Mouse (Mus musculus) neural tube, embryonic 11.5 days (tissue): ENCODE results near the gene Rpl10-ps3. TPM values are rescaled to one million over a fixed set of nuclear protein-coding genes. Genes with fewer than 3 reads are reported as not detected.

Experiments
- ATAC-seq: fragments of 200-750 bp; cut with Nextera tagmentation; 2 replicates; pipeline ENCODE4 v1.8.0; 2017; ENCODE audit warnings: moderate number of reproducible peaks, mild to moderate bottlenecking, moderate TSS enrichment, moderate library complexity; ENCODE audit not compliant: insufficient read depth, low FRiP score, low TSS enrichment
- DNase-seq: peaks from one replicate; pipeline ENCODE4 v3.0.0-alpha.2; 2015; ENCODE audit warnings: low spot score
- H3K27ac ChIP-seq: fragments of 300-500 bp; sonication (generic); 2 replicates; pipeline ENCODE4 v1.5.1; 2014; ENCODE audit warnings: low read depth, mild to moderate bottlenecking, low read length
- H3K27me3 ChIP-seq: fragments of 300-500 bp; sonication (generic); 2 replicates; pipeline ENCODE4 v1.6.1; 2014; ENCODE audit warnings: mild to moderate bottlenecking, low read length, mixed read lengths; ENCODE audit not compliant: control insufficient read depth, insufficient read depth
- H3K36me3 ChIP-seq: fragments of 300-500 bp; sonication (generic); 2 replicates; pipeline ENCODE4 v1.6.1; 2014; ENCODE audit warnings: mild to moderate bottlenecking, low read length, moderate library complexity, mixed read lengths; ENCODE audit not compliant: control insufficient read depth, insufficient read depth
- H3K4me1 ChIP-seq: fragments of 300-500 bp; sonication (generic); 2 replicates; pipeline ENCODE4 v1.6.1; 2014; ENCODE audit warnings: low read length, mixed read lengths; ENCODE audit not compliant: control insufficient read depth, insufficient read depth
- H3K4me2 ChIP-seq: fragments of 300-500 bp; sonication (generic); 2 replicates; pipeline ENCODE4 v1.6.1; 2014; ENCODE audit warnings: low read depth, mild to moderate bottlenecking, moderate library complexity
- H3K4me3 ChIP-seq: fragments of 300-500 bp; sonication (generic); 2 replicates; pipeline ENCODE4 v1.5.1; 2014; ENCODE audit warnings: low read depth, low read length
- H3K9ac ChIP-seq: fragments of 300-500 bp; sonication (generic); 2 replicates; pipeline ENCODE4 v1.6.1; 2014; ENCODE audit warnings: mild to moderate bottlenecking, low read length
- H3K9me3 ChIP-seq: fragments of 300-500 bp; sonication (generic); 2 replicates; pipeline ENCODE4 v1.6.1; 2016; ENCODE audit warnings: low read length; ENCODE audit not compliant: control insufficient read depth
- WGBS: fragments of 180-500 bp; shearing (Covaris S2); extraction: QIAGEN DNeasy Blood & Tissue Kit; methylation state at CpG from one replicate; pipeline ENCODE4 v1.1.7; 2014; 5-methylcytosine and 5-hydroxymethylcytosine counted together
- polyA plus RNA-seq: library from polyadenylated mRNA; unstranded; fragments of >200 nt; fragmentation: Nextera tagmentation; extraction: Ambion mirVana; gene quantifications from 2 replicates; pipeline ENCODE4 v1.2.1, GENCODE M21; 2014

Gene Rpl10-ps3
- polyA plus RNA-seq, result 171 and 197 TPM in 2 replicates

GRCm38 (mm10) chr9:50344868-50345267, at the start of gene Rpl10-ps3:
Gene Rpl10-ps3, minus strand, starts transcription at chr9:50344968.
- H3K27ac ChIP-seq, result no peak within 1 kb of the TSS
- DNase-seq, result no peak
- WGBS, result 96% methylated on average over 9 of the region's 13 CpGs

GRCm38 (mm10) chr9:50375598-50375997, 30.8 kb upstream of the Rpl10-ps3 start:
- DNase-seq, result no peak
- no peak for ATAC-seq
- no peaks in the 10 kb centered on the region for H3K27me3 ChIP-seq
- no peak overlapping the region for H3K9ac ChIP-seq
- H3K27ac ChIP-seq, result no peak overlapping the region
- no peak overlapping the region for H3K4me2 ChIP-seq
- no peaks in the 10 kb centered on the region for H3K9me3 ChIP-seq
- H3K4me1 ChIP-seq, result no peaks in the 10 kb centered on the region
- H3K36me3 ChIP-seq, result no peaks in the 10 kb centered on the region
- no peak overlapping the region for H3K4me3 ChIP-seq
- WGBS, result 72% methylated on average over 6 of the region's 6 CpGs

More at GRCm38 (mm10) chr9:50344868-50345267, at the start of gene Rpl10-ps3:
- Histone ChIP-seq H3K4me3 (no peak within 1 kb of the TSS), H3K4me1 (no peaks in the 10 kb centered on the region), H3K9ac (no peak within 1 kb of the TSS), H3K36me3 (no peaks in the 10 kb centered on the region), H3K27me3 (no peaks in the 10 kb centered on the region), H3K9me3 (no peaks in the 10 kb centered on the region), H3K4me2 (no peak within 1 kb of the TSS)
- ATAC-seq, result no peak

DNA sequence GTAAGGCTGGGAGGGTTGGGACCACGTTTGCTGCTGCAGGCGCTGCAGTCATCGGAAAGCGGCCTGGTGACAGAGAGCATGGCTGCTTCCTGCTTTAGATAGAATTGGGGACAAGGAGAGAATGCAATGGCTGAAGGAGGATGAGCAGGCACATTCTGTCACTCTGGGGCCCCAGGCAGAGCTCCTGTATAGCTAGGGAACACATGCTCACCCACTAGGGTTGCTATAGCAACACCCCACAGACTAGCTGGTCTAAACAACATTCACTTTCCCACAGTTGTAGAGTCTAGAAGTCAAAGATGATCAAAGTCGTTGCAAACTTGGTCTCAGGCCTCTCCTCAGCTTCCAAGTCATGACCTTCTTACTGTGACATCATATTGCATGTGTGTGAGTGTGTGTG, 29.9 kb upstream of the Rpl10-ps3 start:
- no peaks in the 10 kb centered on the region for H3K4me1 ChIP-seq
- no peak overlapping the region for H3K27ac ChIP-seq
- H3K4me2 ChIP-seq, result no peak overlapping the region
- no peak overlapping the region for H3K9ac ChIP-seq
- no peaks in the 10 kb centered on the region for H3K27me3 ChIP-seq
- no peaks in the 10 kb centered on the region for H3K9me3 ChIP-seq
- DNase-seq (no peak), ATAC-seq (no peak)
- 84% methylated on average over 5 of the region's 5 CpGs for WGBS
- no peak overlapping the region for H3K4me3 ChIP-seq
- H3K36me3 ChIP-seq, result no peaks in the 10 kb centered on the region

- no peak for DNase-seq
These were observed 24.0 kb upstream of the Rpl10-ps3 start for GRCm38 (mm10) chr9:50368551-50369297.

GRCm38 (mm10) chr9:50365059-50365780, 20.5 kb upstream of the Rpl10-ps3 start:
- H3K9ac ChIP-seq, result no peak overlapping the region

More at GRCm38 (mm10) chr9:50368551-50369297, 24.0 kb upstream of the Rpl10-ps3 start:
- H3K9me3 ChIP-seq, result no peaks in the 10 kb centered on the region
- H3K4me2 ChIP-seq, result no peak overlapping the region
- 92% methylated on average over 8 of the region's 8 CpGs for WGBS
- ATAC-seq, result no peak
- no peak overlapping the region for H3K4me3 ChIP-seq
- 0 out of 2 replicates have a peak, but pooled peaks cover 2% of the 10 kb centered on the region for H3K4me1 ChIP-seq
- H3K9ac ChIP-seq, result no peak overlapping the region
- H3K27ac ChIP-seq, result no peak overlapping the region
- H3K27me3 ChIP-seq, result no peaks in the 10 kb centered on the region
- H3K36me3 ChIP-seq, result no peaks in the 10 kb centered on the region

DNA sequence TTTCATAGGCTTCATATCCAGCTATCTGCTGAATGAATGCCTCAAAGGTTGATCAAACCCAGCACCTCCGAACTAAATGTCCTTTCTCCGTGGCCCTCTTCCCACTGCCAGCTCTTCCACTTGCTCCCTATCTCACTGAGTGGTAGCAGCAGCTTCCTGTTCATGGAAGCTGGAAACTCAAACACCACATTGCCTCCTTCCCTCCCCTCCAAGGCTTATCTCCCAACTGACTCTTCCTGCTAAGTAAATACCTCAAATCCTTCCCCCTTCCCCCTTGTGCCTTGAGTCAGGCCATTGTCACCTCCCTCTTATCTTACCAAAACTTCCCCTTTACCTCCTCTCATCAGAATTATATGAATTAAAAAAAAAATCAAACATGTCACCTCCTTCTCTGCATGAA, 19.2 kb upstream of the Rpl10-ps3 start:
- no peak overlapping the region for H3K4me2 ChIP-seq
- no peak overlapping the region for H3K27ac ChIP-seq
- no peaks in the 10 kb centered on the region for H3K9me3 ChIP-seq
- no peaks in the 10 kb centered on the region for H3K27me3 ChIP-seq
- 0 out of 2 replicates have a peak, but pooled peaks cover 2% of the 10 kb centered on the region for H3K4me1 ChIP-seq
- no peaks in the 10 kb centered on the region for H3K36me3 ChIP-seq
- no peak for ATAC-seq
- no peak overlapping the region for H3K4me3 ChIP-seq
- DNase-seq, result no peak
- H3K9ac ChIP-seq, result no peak overlapping the region
- 86% methylated on average over 2 of the region's 2 CpGs for WGBS

More at GRCm38 (mm10) chr9:50365059-50365780, 20.5 kb upstream of the Rpl10-ps3 start:
- H3K4me3 ChIP-seq, result no peak overlapping the region
- no peaks in the 10 kb centered on the region for H3K9me3 ChIP-seq
- no peaks in the 10 kb centered on the region for H3K27me3 ChIP-seq
- DNase-seq (peak; percentile 19), ATAC-seq (no peak; the same call in 1 of the 2 replicates)
- H3K27ac ChIP-seq, result no peak overlapping the region
- no peaks in the 10 kb centered on the region for H3K36me3 ChIP-seq
- no peak overlapping the region for H3K4me2 ChIP-seq
- 0 out of 2 replicates have a peak, but pooled peaks cover 2% of the 10 kb centered on the region for H3K4me1 ChIP-seq
- 50% methylated on average over 11 of the region's 11 CpGs for WGBS

DNA sequence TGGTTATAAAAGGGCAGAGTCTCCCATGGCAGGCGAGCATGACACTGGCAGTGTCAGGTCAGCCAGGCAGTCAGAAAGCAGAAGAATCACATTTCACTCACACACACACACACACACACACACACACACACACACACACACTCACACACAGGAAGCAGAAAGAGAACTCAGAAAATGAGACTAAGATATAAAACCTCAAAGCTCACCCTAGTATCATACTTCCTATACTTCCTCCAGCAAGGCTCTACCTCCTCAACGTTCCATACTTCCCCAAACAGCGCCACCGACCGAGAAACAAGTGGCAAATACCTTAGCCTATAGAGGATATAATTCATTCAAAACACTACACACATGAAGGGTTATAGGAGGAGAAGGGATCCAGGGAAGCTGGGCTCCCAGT, 18.5 kb upstream of the Rpl10-ps3 start:
- WGBS, result 78% methylated on average over 5 of the region's 5 CpGs
- Histone ChIP-seq H3K36me3 (no peaks in the 10 kb centered on the region), H3K4me1 (0 out of 2 replicates have a peak, but pooled peaks cover 2% of the 10 kb centered on the region), H3K4me3 (no peak overlapping the region), H3K27me3 (no peaks in the 10 kb centered on the region), H3K27ac (no peak overlapping the region), H3K9ac (no peak overlapping the region), H3K9me3 (no peaks in the 10 kb centered on the region), H3K4me2 (no peak overlapping the region)
- no peak for DNase-seq
- ATAC-seq, result no peak

GRCm38 (mm10) chr9:50362556-50362955, 17.8 kb upstream of the Rpl10-ps3 start:
- H3K4me1 ChIP-seq, result 0 out of 2 replicates have a peak, but pooled peaks cover 2% of the 10 kb centered on the region
- WGBS, result 39% methylated on average over 3 of the region's 3 CpGs
- H3K4me2 ChIP-seq, result no peak overlapping the region
- ATAC-seq (no peak), DNase-seq (no peak)
- H3K9me3 ChIP-seq, result no peaks in the 10 kb centered on the region
- H3K9ac ChIP-seq, result no peak overlapping the region
- H3K4me3 ChIP-seq, result no peak overlapping the region
- H3K27ac ChIP-seq, result no peak overlapping the region
- H3K36me3 ChIP-seq, result no peaks in the 10 kb centered on the region
- H3K27me3 ChIP-seq, result no peaks in the 10 kb centered on the region
